Mouse (Mus musculus) adrenal gland, adult (tissue): ENCODE data around the gene Ebi3.
A peak's percentile ranks its signal among the peaks of the same experiment; 100 is the strongest.

ENCODE experiments used
- DNase-seq, 2 experiments: peaks; one replicate each; pipeline ENCODE4 v3.0.0; 2022 to 2023; ENCODE audit warnings: low spot score in 1 of 2; ENCODE audit not compliant: inconsistent age in 2 of 2

Gene Ebi3

GRCm38 (mm10) chr17:55996007-55996406, 43.6 kb downstream of the Ebi3 start:
- peak; percentile 83 to 90 for DNase-seq

GRCm38 (mm10) chr17:55999794-56000499, 47.5 kb downstream of the Ebi3 start:
- DNase-seq, result no peak

- DNase-seq, result no peak
Measured at GRCm38 (mm10) chr17:56003000-56003399, 50.6 kb downstream of the Ebi3 start.

GRCm38 (mm10) chr17:56005415-56006061, 53.1 kb downstream of the Ebi3 start, which contains the start of the genes Stap2 and Mpnd:
Stap2 (minus strand) TSS chr17:56005584.
Mpnd (plus strand) TSS chr17:56005711.
- peak; percentile 40 to 68 for DNase-seq
